23 mouse cellular contexts compared by ENCODE assay signal in genomic region chr7:45045741-45046140, GRCm38 (mm10). TPM values are rescaled to one million over a fixed set of nuclear protein-coding genes. Genes with fewer than 3 reads are reported as not detected.
DNase-seq lines count a peak whose midpoint lies in the region; ATAC-seq and TF ChIP-seq lines count a peak whose summit lies in the region.
"Had no signal": no experiment of that assay in that cellular context is flagged by ENCODE, and none has a peak within 500 bp of the region (broad histone marks: within the 10 kb centered on the region; RNA-seq: fewer than 3 reads in every experiment).

No protein-coding gene starts in this region.

- H3K27ac ChIP-seq in stomach, postnatal 0 days (replicated peaks): no peak overlapping the region
- H3K27ac ChIP-seq: hindbrain, embryonic 13.5 days; hindbrain, postnatal 0 days had no signal

- no peaks in the 10 kb centered on the region for H3K9me3 ChIP-seq in E14TG2a.4 (ENCODE audit: low read length)
- H3K9me3 ChIP-seq in stomach, postnatal 0 days (ENCODE audit: control insufficient read depth, low read length): no peaks in the 10 kb centered on the region
- H3K9me3 ChIP-seq: hindbrain, embryonic 13.5 days had no signal

- TF ChIP-seq EP300 in stomach, postnatal 0 days (optimal IDR thresholded peaks at IDR 0.05): no peak

- H3K4me2 ChIP-seq in stomach, postnatal 0 days (replicated peaks; ENCODE audit: low read depth): no peak overlapping the region
- H3K4me2 ChIP-seq: heart, embryonic 11.5 days; hindbrain, embryonic 13.5 days had no signal

- no peaks in the 10 kb centered on the region for H3K27me3 ChIP-seq in E14TG2a.4 (ENCODE audit: insufficient read depth, low read length)
- no peaks in the 10 kb centered on the region for H3K27me3 ChIP-seq in stomach, postnatal 0 days (ENCODE audit: control insufficient read depth, insufficient read depth, low read length)
- H3K27me3 ChIP-seq: CH12.LX; hindbrain, embryonic 13.5 days had no signal

- peaks cover 69% of the 10 kb centered on the region for H3K4me1 ChIP-seq in E14TG2a.4 (replicated peaks; ENCODE audit: low read depth, low read length)
- H3K4me1 ChIP-seq in stomach, postnatal 0 days (replicated peaks; ENCODE audit: control insufficient read depth, insufficient read depth): no peaks in the 10 kb centered on the region

- TF ChIP-seq CTCF in E14TG2a.4 (conservative IDR thresholded peaks at IDR 0.05; ENCODE audit: low read length): no peak
- TF ChIP-seq CTCF in stomach, postnatal 0 days (IDR thresholded peaks at IDR 0.05; ENCODE audit: low read depth): no peak

- no peak for ATAC-seq in cerebellum, adult (ENCODE audit: insufficient number of reproducible peaks, low FRiP score, low TSS enrichment)
- ATAC-seq in stomach, postnatal 0 days (ENCODE audit: low FRiP score, low TSS enrichment): no peak
- ATAC-seq: forebrain, embryonic 14.5 days; hindbrain, postnatal 0 days; inflammation-experienced regulatory T-cells, adult 6 months; intestine, embryonic 16.5 days had no signal

- DNase-seq in cerebellum, postnatal 10 days: peak; percentile 32 to 37
- DNase-seq in heart, adult 11 months: peak; percentile 85
- DNase-seq in heart, adult 18-20 months: no peak
- peak; percentile 14 for DNase-seq in stomach, postnatal 0 days (ENCODE audit: low spot score)
- no peak for DNase-seq in layer of hippocampus, postnatal 25 days (ENCODE audit: extremely low spot score in 1 of 2, low spot score in 1 of 2)
- DNase-seq: adrenal gland, adult 8-10 months; adrenal gland, postnatal 36 days; B cell, adult 2 months; cerebellum, adult 11 months; cerebellum, adult 2 months; cerebellum, postnatal 36 days; embryo, embryonic 11 days; gastrocnemius, postnatal 10 days; kidney, adult 18-20 months had no signal

- peaks cover 92% of the 10 kb centered on the region for H3K36me3 ChIP-seq in E14TG2a.4 (ENCODE audit: insufficient read depth, low read length)
- peaks cover 46% of the 10 kb centered on the region for H3K36me3 ChIP-seq in stomach, postnatal 0 days (ENCODE audit: control insufficient read depth, insufficient read depth, low read length)

- 94% methylated on average over 22 of the region's 22 CpGs for WGBS in stomach, postnatal 0 days

- H3K9ac ChIP-seq in stomach, postnatal 0 days (ENCODE audit: low read length): no peak overlapping the region
- H3K9ac ChIP-seq: hindbrain, embryonic 13.5 days had no signal

- H3K4me3 ChIP-seq in E14TG2a.4 (replicated peaks; ENCODE audit: low read length): peak overlapping the region; percentile 41; the same call in 1 of the 2 replicates
- no peak overlapping the region for H3K4me3 ChIP-seq in stomach, postnatal 0 days (ENCODE audit: low read depth, low read length)
- H3K4me3 ChIP-seq: hindbrain, embryonic 13.5 days had no signal

RNA-seq across cellular contexts. Expression of gene Prr12, which starts 6.9 kb away (rescaled TPM):
- total RNA-seq in heart, adult 18-20 months (2021): 10 to 100 TPM; 21.5 to 21.9 TPM
- 3.4 and 3.8 TPM in 2 replicates for polyA plus RNA-seq in stomach, postnatal 0 days (2015; fragmentation: Nextera tagmentation; extraction: Ambion mirVana)
- total RNA-seq in layer of hippocampus, postnatal 25 days (2021): 10 to 100 TPM; 67.9 to 81.7 TPM

RNA-seq across cellular contexts. Expression of gene Nosip, which starts 16.5 kb away (rescaled TPM):
- 10 to 100 TPM; 29.6 to 35.2 TPM for total RNA-seq in heart, adult 18-20 months (2021)
- polyA plus RNA-seq in stomach, postnatal 0 days (2015; fragmentation: Nextera tagmentation; extraction: Ambion mirVana): 43.0 and 44.1 TPM in 2 replicates
- total RNA-seq in layer of hippocampus, postnatal 25 days (2021): 10 to 100 TPM; 49.8 to 59.4 TPM

RNA-seq across cellular contexts. Expression of gene Prrg2, which starts 16.7 kb away (rescaled TPM):
- total RNA-seq in heart, adult 18-20 months (2021): 1 to 10 TPM; 7.8 TPM
- polyA plus RNA-seq in stomach, postnatal 0 days (2015; fragmentation: Nextera tagmentation; extraction: Ambion mirVana): 33.6 and 37.4 TPM in 2 replicates
- 1 to 10 TPM; 5.6 to 6.6 TPM for total RNA-seq in layer of hippocampus, postnatal 25 days (2021)

RNA-seq across cellular contexts. Expression of gene Rras, which starts 28.0 kb away (rescaled TPM):
- 10 to 100 TPM; 43.9 to 47.7 TPM for total RNA-seq in heart, adult 18-20 months (2021)
- polyA plus RNA-seq in stomach, postnatal 0 days (2015; fragmentation: Nextera tagmentation; extraction: Ambion mirVana): 81.5 and 87.2 TPM in 2 replicates
- 10 to 100 TPM; 11.7 to 12.3 TPM for total RNA-seq in layer of hippocampus, postnatal 25 days (2021)

RNA-seq across cellular contexts. Expression of gene Scaf1, which starts 29.6 kb away (rescaled TPM):
- 10 to 100 TPM; 45.1 to 46.0 TPM for total RNA-seq in heart, adult 18-20 months (2021)
- polyA plus RNA-seq in stomach, postnatal 0 days (2015; fragmentation: Nextera tagmentation; extraction: Ambion mirVana): 14.9 and 18.6 TPM in 2 replicates
- 100 to 1,000 TPM; 151 to 156 TPM for total RNA-seq in layer of hippocampus, postnatal 25 days (2021)

Comparison
In these comparisons a context has a peak if more than half of its experiments do, and no peak if none do; other contexts are left out.
1. DNase-seq: peak in cerebellum, postnatal 10 days (2 of 2), heart, adult 11 months (single experiment) and stomach, postnatal 0 days (single experiment); none in heart, adult 18-20 months (0 of 2) and layer of hippocampus, postnatal 25 days (0 of 2).